Mouse (Mus musculus) Patski (cell line): ENCODE results near the gene Gpr179. TPM values are rescaled to one million over a fixed set of nuclear protein-coding genes. Genes with fewer than 3 reads are reported as not detected.

Experiments used
- ATAC-seq: fragments of 100-300 bp; one replicate; pipeline ENCODE4 v1.8.0; 2021
- CTCF ChIA-PET: fragments of 350-600 bp; sonication (Branson Sonifier 250); formaldehyde crosslinking; loops from one replicate; lab custom pipeline; 2022; ENCODE audit warnings: inconsistent platforms; lab: Charles Lee
- POLR2A ChIA-PET: fragments of 350-600 bp; sonication (Branson Sonifier 250); formaldehyde crosslinking; loops from one replicate; lab custom pipeline; 2022; ENCODE audit warnings: antibody characterized with exemption, inconsistent platforms; lab: Charles Lee
- DNase-seq: peaks from one replicate; pipeline ENCODE4 v3.0.0-alpha.2; 2011; ENCODE audit warnings: low read depth, low spot score
- H3K27me3 ChIP-seq: fragments of 371-371 bp; one replicate; pipeline ENCODE4 v1.5.1; 2021
- CTCF ChIP-seq: fragments of 100-300 bp; IDR thresholded peaks from one replicate; pipeline ENCODE4 v1.5.1; 2021
- in situ Hi-C: fragments of 300-500 bp; cut with MboI; formaldehyde crosslinking; loops from 3 replicates; pipeline ENCODE4 v1.11.1; 2018; ENCODE audit warnings: low pct_unique_long_range_greater_than_20kb, mixed read lengths
- polyA plus RNA-seq: library from polyadenylated mRNA; unstranded; gene quantifications from one replicate; pipeline ENCODE4 v1.2.3, GENCODE M21; 2021

Gene Gpr179
- polyA plus RNA-seq, 1 experiment from 2014 or later = 0.09 TPM

- no peak for TF ChIP-seq CTCF
- POLR2A ChIA-PET = interaction anchor here (0.6 kb wide), 1 partner anchor 52 kb away, joined by 3 read pairs; no protein-coding TSS in a partner anchor
- in situ Hi-C loops = loop anchor here (25.0 kb wide), 1 partner anchor 256 kb away; no protein-coding TSS in a partner anchor
- no peak for ATAC-seq
- no peaks in the 10 kb centered on the region for H3K27me3 ChIP-seq
- DNase-seq = no peak
- CTCF ChIA-PET = interaction anchor here (1.0 kb wide), 1 partner anchor 15 kb away, joined by 4 read pairs; no protein-coding TSS in a partner anchor
Observed at GRCm38 (mm10) chr11:97343175-97343574, 8.7 kb downstream of the Gpr179 start.

- in situ Hi-C loops = loop anchor here (25.0 kb wide), 1 partner anchor 252 kb away; no protein-coding TSS in a partner anchor
- CTCF ChIA-PET = no interaction called here
Observed at GRCm38 (mm10) chr11:97338977-97339315, 12.9 kb downstream of the Gpr179 start.

GRCm38 (mm10) chr11:97338302-97338976, 13.4 kb downstream of the Gpr179 start:
- no peak for TF ChIP-seq CTCF
- no peak for ATAC-seq
- POLR2A ChIA-PET = no interaction called here
- DNase-seq = no peak
- in situ Hi-C loops = loop anchor here (25.0 kb wide), 1 partner anchor 251 kb away; no protein-coding TSS in a partner anchor
- H3K27me3 ChIP-seq = no peaks in the 10 kb centered on the region
- CTCF ChIA-PET = no interaction called here

More at GRCm38 (mm10) chr11:97338977-97339315, 12.9 kb downstream of the Gpr179 start:
- ATAC-seq (no peak), DNase-seq (no peak)
- POLR2A ChIA-PET = no interaction called here
- H3K27me3 ChIP-seq = no peaks in the 10 kb centered on the region
- no peak for TF ChIP-seq CTCF

GRCm38 (mm10) chr11:97337363-97337762, 14.5 kb downstream of the Gpr179 start:
- in situ Hi-C loops = loop anchor here (25.0 kb wide), 1 partner anchor 250 kb away; no protein-coding TSS in a partner anchor
- no peaks in the 10 kb centered on the region for H3K27me3 ChIP-seq
- DNase-seq = no peak
- no peak for TF ChIP-seq CTCF
- ATAC-seq = no peak
- ChIA-PET CTCF (no interaction called here), POLR2A (no interaction called here)

- ChIA-PET CTCF (interaction anchor here (1.3 kb wide), 1 partner anchor 9 kb away, joined by 3 read pairs; no protein-coding TSS in a partner anchor), POLR2A (no interaction called here)
- TF ChIP-seq CTCF = no peak
- no peaks in the 10 kb centered on the region for H3K27me3 ChIP-seq
- in situ Hi-C loops = loop anchor here (25.0 kb wide), 1 partner anchor 250 kb away; no protein-coding TSS in a partner anchor
- no peak for DNase-seq
- ATAC-seq = no peak
Observed at GRCm38 (mm10) chr11:97336751-97337345, 15.0 kb downstream of the Gpr179 start.

GRCm38 (mm10) chr11:97336238-97336637, 15.6 kb downstream of the Gpr179 start:
- POLR2A ChIA-PET = no interaction called here
- CTCF ChIA-PET = interaction anchor here (1.3 kb wide), 1 partner anchor 8 kb away, joined by 3 read pairs; no protein-coding TSS in a partner anchor

GRCm38 (mm10) chr11:97334400-97334799, 17.5 kb downstream of the Gpr179 start:
- no peak for DNase-seq
- ATAC-seq = no peak
- ChIA-PET POLR2A (interaction anchor here (0.7 kb wide), 1 partner anchor 135 kb away, joined by 3 read pairs; no protein-coding TSS in a partner anchor), CTCF (interaction anchor here (1.7 kb wide), 1 partner anchor 10 kb away, joined by 5 read pairs; no protein-coding TSS in a partner anchor)
- no peaks in the 10 kb centered on the region for H3K27me3 ChIP-seq
- in situ Hi-C loops = loop anchor here (25.0 kb wide), 1 partner anchor 247 kb away; no protein-coding TSS in a partner anchor
- no peak for TF ChIP-seq CTCF

More at GRCm38 (mm10) chr11:97336238-97336637, 15.6 kb downstream of the Gpr179 start:
- in situ Hi-C loops = loop anchor here (25.0 kb wide), 1 partner anchor 249 kb away; no protein-coding TSS in a partner anchor
- no peaks in the 10 kb centered on the region for H3K27me3 ChIP-seq
- ATAC-seq = no peak
- TF ChIP-seq CTCF = no peak
- DNase-seq = no peak

GRCm38 (mm10) chr11:97333896-97334295, 18.0 kb downstream of the Gpr179 start:
- in situ Hi-C loops = loop anchor here (25.0 kb wide), 1 partner anchor 247 kb away; no protein-coding TSS in a partner anchor
- ATAC-seq = no peak
- no peaks in the 10 kb centered on the region for H3K27me3 ChIP-seq
- no peak for TF ChIP-seq CTCF
- ChIA-PET CTCF (no interaction called here), POLR2A (no interaction called here)
- DNase-seq = no peak

- DNase-seq (no peak), ATAC-seq (no peak)
- no peaks in the 10 kb centered on the region for H3K27me3 ChIP-seq
- in situ Hi-C loops = loop anchor here (25.0 kb wide), 1 partner anchor 246 kb away; no protein-coding TSS in a partner anchor
- POLR2A ChIA-PET = no interaction called here
- CTCF ChIA-PET = no interaction called here
- no peak for TF ChIP-seq CTCF
Observed at GRCm38 (mm10) chr11:97333044-97333443, 18.8 kb downstream of the Gpr179 start.
